In genomic region chr2:14159756-14160155, GRCm38 (mm10) we compare ENCODE assay signal across 15 mouse cellular contexts. TPM values are rescaled to one million over a fixed set of nuclear protein-coding genes. Genes with fewer than 3 reads are reported as not detected.
DNase-seq lines count a peak whose midpoint lies in the region; ATAC-seq and TF ChIP-seq lines count a peak whose summit lies in the region.
"Had no signal": no experiment of that assay in that cellular context is flagged by ENCODE, and none has a peak within 500 bp of the region (broad histone marks: within the 10 kb centered on the region; RNA-seq: fewer than 3 reads in every experiment).

No protein-coding gene starts in this region.

- peak; percentile 44 for TF ChIP-seq CTCF in hindbrain, postnatal 0 days (IDR thresholded peaks at IDR 0.05; ENCODE audit: low read depth)

- 0 out of 2 replicates have a peak, but pooled peaks have one; percentile 18 for ATAC-seq in embryonic facial prominence, embryonic 14.5 days (ENCODE audit: low read depth)
- peak; percentile 64 for ATAC-seq in hindbrain, postnatal 0 days
- peak; percentile 47; the same call in 1 of the 2 replicates for ATAC-seq in neural tube, embryonic 13.5 days (ENCODE audit: low read depth)

- no peaks in the 10 kb centered on the region for H3K36me3 ChIP-seq in embryonic facial prominence, embryonic 14.5 days (ENCODE audit: control insufficient read depth, insufficient read depth, low read length)
- H3K36me3 ChIP-seq in embryonic facial prominence, embryonic 10.5 days (replicated peaks): no peaks in the 10 kb centered on the region
- H3K36me3 ChIP-seq in hindbrain, postnatal 0 days (ENCODE audit: insufficient read depth, low read length): no peaks in the 10 kb centered on the region
- no peaks in the 10 kb centered on the region for H3K36me3 ChIP-seq in hindbrain, embryonic 10.5 days
- 0 out of 2 replicates have a peak, but pooled peaks cover 5% of the 10 kb centered on the region for H3K36me3 ChIP-seq in neural tube, embryonic 13.5 days
- H3K36me3 ChIP-seq: embryonic facial prominence, embryonic 12.5 days; heart, embryonic 13.5 days had no signal

- no peaks in the 10 kb centered on the region for H3K4me1 ChIP-seq in embryonic facial prominence, embryonic 14.5 days (ENCODE audit: control insufficient read depth, insufficient read depth, low read length)
- H3K4me1 ChIP-seq in embryonic facial prominence, embryonic 10.5 days: no peaks in the 10 kb centered on the region
- no peaks in the 10 kb centered on the region for H3K4me1 ChIP-seq in hindbrain, postnatal 0 days (ENCODE audit: insufficient read depth, low read length)
- H3K4me1 ChIP-seq in hindbrain, embryonic 10.5 days (replicated peaks): no peaks in the 10 kb centered on the region
- peaks cover 12% of the 10 kb centered on the region; the same call in 1 of the 2 replicates for H3K4me1 ChIP-seq in neural tube, embryonic 13.5 days (replicated peaks)
- H3K4me1 ChIP-seq: embryonic facial prominence, embryonic 12.5 days had no signal

- H3K4me3 ChIP-seq in embryonic facial prominence, embryonic 14.5 days (ENCODE audit: low read depth, low read length): no peak overlapping the region
- H3K4me3 ChIP-seq in embryonic facial prominence, embryonic 10.5 days: no peak overlapping the region
- H3K4me3 ChIP-seq in hindbrain, postnatal 0 days (ENCODE audit: low read length): no peak overlapping the region
- no peak overlapping the region for H3K4me3 ChIP-seq in hindbrain, embryonic 10.5 days
- H3K4me3 ChIP-seq in neural tube, embryonic 13.5 days: no peak overlapping the region
- H3K4me3 ChIP-seq: embryonic facial prominence, embryonic 12.5 days; heart, embryonic 13.5 days had no signal

- no peak for DNase-seq in embryonic facial prominence, embryonic 14.5 days (ENCODE audit: low spot score)
- DNase-seq in embryonic facial prominence, embryonic 10.5 days (ENCODE audit: low spot score): no peak
- peak; percentile 43 for DNase-seq in hindbrain, postnatal 0 days (ENCODE audit: low spot score)
- DNase-seq in hindbrain, embryonic 10.5 days (ENCODE audit: low spot score): no peak
- DNase-seq in neural tube, embryonic 10.5 days (ENCODE audit: extremely low spot score, low spot score): no peak
- DNase-seq in testis, postnatal 10 days (ENCODE audit: low spot score): no peak
- no peak for DNase-seq in embryo, embryonic 9.5 days (ENCODE audit: extremely low spot score)
- DNase-seq: cerebellum, adult 9-11 months; kidney, adult 11 months; lung, adult 18-20 months; right cerebral cortex, postnatal 4 days had no signal

- no peak overlapping the region for H3K4me2 ChIP-seq in embryonic facial prominence, embryonic 14.5 days (ENCODE audit: low read depth, low read length)
- H3K4me2 ChIP-seq in hindbrain, postnatal 0 days (ENCODE audit: low read depth, low read length): no peak overlapping the region
- H3K4me2 ChIP-seq in neural tube, embryonic 13.5 days: no peak overlapping the region
- H3K4me2 ChIP-seq: embryonic facial prominence, embryonic 12.5 days; heart, embryonic 13.5 days had no signal

- H3K27me3 ChIP-seq in embryonic facial prominence, embryonic 14.5 days (replicated peaks; ENCODE audit: control insufficient read depth, insufficient read depth, low read length): no peaks in the 10 kb centered on the region
- no peaks in the 10 kb centered on the region for H3K27me3 ChIP-seq in embryonic facial prominence, embryonic 10.5 days (replicated peaks; ENCODE audit: low read depth, poor library complexity, severe bottlenecking)
- no peaks in the 10 kb centered on the region for H3K27me3 ChIP-seq in hindbrain, postnatal 0 days (ENCODE audit: insufficient read depth, low read length)
- H3K27me3 ChIP-seq in hindbrain, embryonic 10.5 days (ENCODE audit: insufficient read depth, poor library complexity, severe bottlenecking): no peaks in the 10 kb centered on the region
- no peaks in the 10 kb centered on the region for H3K27me3 ChIP-seq in neural tube, embryonic 13.5 days
- H3K27me3 ChIP-seq: embryonic facial prominence, embryonic 12.5 days; heart, embryonic 13.5 days had no signal

- H3K9ac ChIP-seq in embryonic facial prominence, embryonic 14.5 days (ENCODE audit: low read depth, low read length): no peak overlapping the region
- H3K9ac ChIP-seq in hindbrain, postnatal 0 days (replicated peaks; ENCODE audit: low read length): no peak overlapping the region
- no peak overlapping the region for H3K9ac ChIP-seq in neural tube, embryonic 13.5 days
- H3K9ac ChIP-seq: embryonic facial prominence, embryonic 12.5 days; heart, embryonic 13.5 days had no signal

- WGBS in embryonic facial prominence, embryonic 14.5 days: 67% methylated on average over 2 of the region's 2 CpGs
- WGBS in embryonic facial prominence, embryonic 10.5 days: 89% methylated on average over 2 of the region's 2 CpGs
- 68% methylated on average over 2 of the region's 2 CpGs for WGBS in hindbrain, postnatal 0 days
- WGBS in hindbrain, embryonic 10.5 days: 89% methylated on average over 2 of the region's 2 CpGs
- WGBS in neural tube, embryonic 13.5 days: 74% methylated on average over 2 of the region's 2 CpGs

- H3K9me3 ChIP-seq in embryonic facial prominence, embryonic 14.5 days (ENCODE audit: control insufficient read depth, low read length): no peaks in the 10 kb centered on the region
- no peaks in the 10 kb centered on the region for H3K9me3 ChIP-seq in embryonic facial prominence, embryonic 10.5 days
- H3K9me3 ChIP-seq in hindbrain, postnatal 0 days (ENCODE audit: low read length): no peaks in the 10 kb centered on the region
- H3K9me3 ChIP-seq in hindbrain, embryonic 10.5 days: no peaks in the 10 kb centered on the region
- no peaks in the 10 kb centered on the region for H3K9me3 ChIP-seq in neural tube, embryonic 13.5 days
- H3K9me3 ChIP-seq: embryonic facial prominence, embryonic 12.5 days; heart, embryonic 13.5 days had no signal

- H3K27ac ChIP-seq in embryonic facial prominence, embryonic 14.5 days (replicated peaks; ENCODE audit: low read depth, low read length): no peak overlapping the region
- H3K27ac ChIP-seq in embryonic facial prominence, embryonic 10.5 days (replicated peaks): no peak overlapping the region
- no peak overlapping the region for H3K27ac ChIP-seq in hindbrain, postnatal 0 days
- no peak overlapping the region for H3K27ac ChIP-seq in hindbrain, embryonic 10.5 days
- H3K27ac ChIP-seq in neural tube, embryonic 13.5 days (replicated peaks): no peak overlapping the region
- H3K27ac ChIP-seq: embryonic facial prominence, embryonic 12.5 days; heart, embryonic 13.5 days had no signal

RNA-seq across cellular contexts. Expression of gene Tmem236, which starts 14.6 kb away (rescaled TPM):
- 0.04 TPM in 1 of 2 replicates, not detected in the other for polyA plus RNA-seq in embryonic facial prominence, embryonic 14.5 days (2014; fragmentation: Nextera tagmentation; extraction: Ambion mirVana)
- polyA plus RNA-seq in embryonic facial prominence, embryonic 10.5 days (2016; fragmentation: Nextera tagmentation; extraction: Ambion mirVana): 0.04 TPM in 1 of 2 replicates, not detected in the other
- total RNA-seq in hindbrain, postnatal 0 days (2014; rRNA removed): 0.10 and 0.29 TPM in 2 replicates
- polyA plus RNA-seq in hindbrain, postnatal 0 days (2015; fragmentation: Nextera tagmentation; extraction: Ambion mirVana): 0.23 and 0.25 TPM in 2 replicates
- not detected in 2 replicates for polyA plus RNA-seq in hindbrain, embryonic 10.5 days (2016; fragmentation: Nextera tagmentation; extraction: Ambion mirVana)
- 0.08 TPM in 1 of 2 replicates, not detected in the other for polyA plus RNA-seq in neural tube, embryonic 13.5 days (2015; fragmentation: Nextera tagmentation; extraction: Ambion mirVana)
- total RNA-seq: monocyte, adult 5-6 weeks had no signal
